Mouse (Mus musculus) heart, adult 9 months (tissue): ENCODE measurements around the gene Dgke.
"Not testable (repeated sequence)": the region's sequence is repeated elsewhere in the genome, so short reads cannot be mapped to it uniquely, and the experiment has no call there.

Experiments
- DNase-seq, 2 experiments: peaks; one replicate each; pipeline ENCODE4 v3.0.0; 2022; ENCODE audit warnings: low spot score in 2 of 2

Dgke gene

GRCm38 (mm10) chr11:89066750-89067149, at the start of gene Dgke:
Gene Dgke, minus strand, starts transcription at chr11:89066850.
- DNase-seq, result no peak

- DNase-seq, result no peak
Observed at GRCm38 (mm10) chr11:89107180-89107807, 40.6 kb upstream of the Dgke start.

- DNase-seq, result no peak
Observed at GRCm38 (mm10) chr11:89105823-89106222, 39.2 kb upstream of the Dgke start.

- peak in 1 of 2 experiments; percentile 37 for DNase-seq
Observed at GRCm38 (mm10) chr11:89105211-89105610, 38.6 kb upstream of the Dgke start.

- peak; percentile 42 to 65 for DNase-seq
Observed at GRCm38 (mm10) chr11:89103166-89103565, 36.5 kb upstream of the Dgke start.

GRCm38 (mm10) chr11:89100826-89101321, 34.2 kb upstream of the Dgke start:
- peak; percentile 79 to 87 for DNase-seq

GRCm38 (mm10) chr11:89100403-89100802, 33.8 kb upstream of the Dgke start:
- peak; percentile 83 to 84 for DNase-seq

- no peak for DNase-seq
Observed at GRCm38 (mm10) chr11:89098930-89099329, 32.3 kb upstream of the Dgke start.

- DNase-seq, result no peak
Observed at GRCm38 (mm10) chr11:89098083-89098835, 31.6 kb upstream of the Dgke start.

- not testable (repeated sequence) for DNase-seq
Observed at GRCm38 (mm10) chr11:89097292-89097691, 30.6 kb upstream of the Dgke start.

GRCm38 (mm10) chr11:89095306-89095705, 28.7 kb upstream of the Dgke start:
- DNase-seq, result no peak

- DNase-seq, result peak; percentile 46 to 49
Observed at GRCm38 (mm10) chr11:89092714-89093113, 26.1 kb upstream of the Dgke start.

- DNase-seq, result not testable (repeated sequence)
Observed at GRCm38 (mm10) chr11:89090359-89090758, 23.7 kb upstream of the Dgke start.

GRCm38 (mm10) chr11:89088754-89089153, 22.1 kb upstream of the Dgke start:
- DNase-seq, result no peak

- DNase-seq, result no peak
Observed at GRCm38 (mm10) chr11:89086208-89086809, 19.7 kb upstream of the Dgke start.

- peak in 1 of 2 experiments; percentile 36 for DNase-seq
Observed at GRCm38 (mm10) chr11:89084601-89085000, 18.0 kb upstream of the Dgke start.

- not testable (repeated sequence) for DNase-seq
Observed at GRCm38 (mm10) chr11:89082691-89083090, 16.0 kb upstream of the Dgke start.

- DNase-seq, result not testable (repeated sequence)
Observed at GRCm38 (mm10) chr11:89081906-89082305, 15.3 kb upstream of the Dgke start.

GRCm38 (mm10) chr11:89078996-89079680, 12.5 kb upstream of the Dgke start:
- no peak for DNase-seq

GRCm38 (mm10) chr11:89078305-89078704, 11.7 kb upstream of the Dgke start:
- DNase-seq, result no peak

GRCm38 (mm10) chr11:89077601-89078000, 11.0 kb upstream of the Dgke start:
- no peak for DNase-seq

GRCm38 (mm10) chr11:89076370-89076821, 9.7 kb upstream of the Dgke start:
- DNase-seq, result peak in 1 of 2 experiments; percentile 51
